Mouse (Mus musculus) stomach, embryonic 14.5 days (tissue): Measurements from ENCODE around the gene Slc43a3. TPM values are rescaled to one million over a fixed set of nuclear protein-coding genes. Genes with fewer than 3 reads are reported as not detected.

Experiments
- ATAC-seq: fragments of 200-750 bp; cut with Nextera tagmentation; 2 replicates; pipeline ENCODE4 v1.8.0; 2017; ENCODE audit warnings: low read depth, moderate TSS enrichment; ENCODE audit not compliant: insufficient number of reproducible peaks, insufficient read depth, low FRiP score
- H3K27ac ChIP-seq: fragments of 300-500 bp; sonication (generic); 2 replicates; pipeline ENCODE4 v1.5.1; 2014; ENCODE audit warnings: mild to moderate bottlenecking, low read length, moderate library complexity, mixed read lengths
- H3K27me3 ChIP-seq: fragments of 300-500 bp; sonication (generic); 2 replicates; pipeline ENCODE4 v1.6.1; 2014; ENCODE audit warnings: low read length, control low read depth, mixed read lengths; ENCODE audit not compliant: control insufficient read depth, insufficient read depth
- H3K36me3 ChIP-seq: fragments of 300-500 bp; sonication (generic); 2 replicates; pipeline ENCODE4 v1.6.1; 2014; ENCODE audit warnings: mild to moderate bottlenecking, control low read depth, low read length, moderate library complexity, mixed read lengths; ENCODE audit not compliant: control insufficient read depth, insufficient read depth
- H3K4me1 ChIP-seq: fragments of 300-500 bp; sonication (generic); 2 replicates; pipeline ENCODE4 v1.6.1; 2014; ENCODE audit warnings: low read length, control low read depth, mixed read lengths; ENCODE audit not compliant: control insufficient read depth, insufficient read depth
- H3K4me2 ChIP-seq: fragments of 300-500 bp; sonication (generic); replicated peaks from 2 replicates; pipeline ENCODE4 v1.6.1; 2014; ENCODE audit warnings: low read depth, low read length, control low read depth
- H3K4me3 ChIP-seq: fragments of 300-500 bp; sonication (generic); 2 replicates; pipeline ENCODE4 v1.5.1; 2014; ENCODE audit warnings: low read depth, low read length, control low read depth
- H3K9ac ChIP-seq: fragments of 300-500 bp; sonication (generic); replicated peaks from 2 replicates; pipeline ENCODE4 v1.6.1; 2014; ENCODE audit warnings: low read depth, mild to moderate bottlenecking, control low read depth, low read length, moderate library complexity, mixed read lengths
- H3K9me3 ChIP-seq: fragments of 300-500 bp; sonication (generic); 2 replicates; pipeline ENCODE4 v1.6.1; 2016; ENCODE audit warnings: low read depth, low read length, control low read depth; ENCODE audit not compliant: control insufficient read depth
- WGBS: fragments of 180-500 bp; shearing (Covaris S2); extraction: QIAGEN DNeasy Blood & Tissue Kit; methylation state at CpG from one replicate; pipeline ENCODE4 v1.1.7; 2014; 5-methylcytosine and 5-hydroxymethylcytosine counted together
- polyA plus RNA-seq: library from polyadenylated mRNA; unstranded; fragments of >200 nt; fragmentation: Nextera tagmentation; extraction: Ambion mirVana; gene quantifications from 2 replicates; pipeline ENCODE4 v1.2.1, GENCODE M21; 2014

Slc43a3 gene
- polyA plus RNA-seq, 1 experiment from 2014 or later = 40.4 TPM

DNA sequence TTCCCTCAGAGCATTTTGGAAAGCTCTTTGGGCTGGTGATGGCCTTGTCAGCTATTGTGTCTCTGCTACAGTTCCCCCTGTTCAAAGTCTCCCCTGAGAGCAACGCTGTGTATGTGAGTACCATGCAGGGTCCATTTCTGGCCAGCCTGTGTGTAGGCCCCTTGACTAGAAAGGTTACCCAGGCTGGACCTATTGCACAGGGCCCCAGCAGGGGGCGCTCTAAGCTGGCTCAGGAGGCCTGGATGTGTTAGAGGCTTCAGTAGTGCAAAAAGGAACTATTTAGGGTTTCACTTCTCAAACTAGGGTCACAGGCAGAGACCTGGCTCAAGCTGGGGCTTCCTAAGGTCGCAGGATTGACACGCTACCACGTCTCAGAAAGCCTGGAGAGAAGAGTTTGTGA is 19.9 kb downstream of the Slc43a3 start:
- no peak overlapping the region for H3K27ac ChIP-seq
- H3K4me3 ChIP-seq = no peak overlapping the region
- H3K36me3 ChIP-seq = peaks cover 7% of the 10 kb centered on the region; the same call in 1 of the 2 replicates
- no peak overlapping the region for H3K4me2 ChIP-seq
- H3K9me3 ChIP-seq = no peaks in the 10 kb centered on the region
- no peaks in the 10 kb centered on the region for H3K4me1 ChIP-seq
- WGBS = 53% methylated on average over 5 of the region's 5 CpGs
- 0 out of 2 replicates have a peak, but pooled peaks have one; percentile 34 for ATAC-seq
- no peak overlapping the region for H3K9ac ChIP-seq
- H3K27me3 ChIP-seq = no peaks in the 10 kb centered on the region

DNA sequence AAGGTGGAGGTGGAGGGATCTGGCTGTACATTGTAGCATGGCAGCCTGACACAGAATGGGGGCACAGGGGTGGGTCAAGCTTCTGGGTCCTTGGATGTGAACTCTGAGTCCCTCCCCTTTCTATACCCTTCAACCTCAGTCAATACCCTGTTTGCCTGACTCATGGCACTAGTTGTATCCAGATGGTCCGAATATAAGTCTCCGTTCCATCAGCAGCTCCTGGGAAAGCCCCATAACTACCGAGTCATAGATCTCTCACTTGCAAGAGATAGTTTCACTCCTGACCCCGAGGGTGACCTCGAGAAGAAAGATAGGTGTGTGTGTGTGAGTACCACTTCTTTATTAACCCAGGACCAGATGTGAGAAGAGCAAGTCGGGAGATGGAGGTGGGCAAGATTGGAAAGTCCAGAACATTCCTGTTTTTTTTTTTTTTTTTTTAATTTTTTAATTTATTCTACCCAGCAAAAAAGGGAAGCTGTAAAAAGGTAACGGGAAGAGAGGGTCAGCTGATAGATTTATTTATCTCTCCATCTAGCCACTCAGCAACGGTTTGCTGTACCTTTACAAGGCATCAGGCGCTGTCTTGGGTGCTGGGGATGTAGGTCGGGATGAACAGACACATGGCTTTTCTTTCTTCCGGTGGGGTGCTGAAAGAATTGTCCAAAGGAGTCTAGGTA is 22.3 kb downstream of the Slc43a3 start:
- H3K9me3 ChIP-seq = no peaks in the 10 kb centered on the region
- no peak overlapping the region for H3K4me2 ChIP-seq
- no peak overlapping the region for H3K27ac ChIP-seq
- no peak overlapping the region for H3K9ac ChIP-seq
- no peak overlapping the region for H3K4me3 ChIP-seq
- no peaks in the 10 kb centered on the region for H3K27me3 ChIP-seq
- no peaks in the 10 kb centered on the region for H3K4me1 ChIP-seq
- ATAC-seq = no peak
- WGBS = 89% methylated on average over 11 of the region's 11 CpGs
- H3K36me3 ChIP-seq = peaks cover 7% of the 10 kb centered on the region; the same call in 1 of the 2 replicates

DNA sequence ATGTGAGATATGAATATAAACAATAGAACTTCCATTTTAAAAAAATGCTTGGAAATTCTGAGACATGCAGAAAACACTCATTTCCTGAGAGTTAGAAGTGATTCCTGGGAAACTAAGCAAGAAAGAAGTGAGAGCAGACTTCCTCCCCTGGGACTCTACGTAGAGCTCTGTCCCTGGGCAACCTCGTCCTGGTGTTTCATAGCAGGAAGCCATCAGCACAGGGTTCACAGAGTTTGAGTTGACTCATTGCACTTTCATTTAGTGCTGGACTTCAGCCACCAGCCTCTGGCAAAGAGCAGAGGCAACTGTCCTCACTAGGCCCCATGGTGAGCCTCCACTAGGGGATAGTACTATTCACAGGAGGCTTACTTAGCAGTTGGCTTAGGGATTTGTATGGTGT is 24.9 kb downstream of the Slc43a3 start:
- WGBS = 66% methylated on average over 2 of the region's 2 CpGs
- H3K4me3 ChIP-seq = no peak overlapping the region
- H3K4me2 ChIP-seq = no peak overlapping the region
- H3K9ac ChIP-seq = no peak overlapping the region
- H3K27me3 ChIP-seq = no peaks in the 10 kb centered on the region
- no peak for ATAC-seq
- H3K27ac ChIP-seq = no peak overlapping the region
- no peaks in the 10 kb centered on the region for H3K9me3 ChIP-seq
- peaks cover 3% of the 10 kb centered on the region; the same call in 1 of the 2 replicates for H3K36me3 ChIP-seq
- no peaks in the 10 kb centered on the region for H3K4me1 ChIP-seq

DNA sequence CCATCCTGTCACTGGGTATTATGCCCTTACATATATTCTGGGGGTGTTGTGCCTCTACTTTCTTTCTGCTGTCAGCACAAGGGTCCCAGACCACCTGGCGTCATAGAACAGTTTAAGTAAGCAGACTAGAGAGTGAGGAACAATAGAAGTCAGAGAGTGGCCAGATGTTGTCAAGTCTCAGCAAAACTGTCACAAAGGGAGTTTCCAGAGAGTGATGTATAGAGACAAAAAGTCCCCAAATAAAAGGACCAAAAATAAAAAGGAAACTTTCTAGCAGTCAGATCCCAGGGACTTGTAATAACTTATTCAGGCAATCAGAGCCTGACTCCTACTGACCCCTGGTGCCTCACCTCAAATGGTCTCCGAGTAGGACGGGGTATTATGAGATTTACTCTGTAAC is 25.5 kb downstream of the Slc43a3 start:
- ATAC-seq = no peak
- WGBS = 72% methylated on average over 3 of the region's 3 CpGs
- Histone ChIP-seq H3K9me3 (no peaks in the 10 kb centered on the region), H3K4me3 (no peak overlapping the region), H3K4me2 (no peak overlapping the region), H3K27ac (no peak overlapping the region), H3K27me3 (no peaks in the 10 kb centered on the region), H3K9ac (no peak overlapping the region), H3K4me1 (no peaks in the 10 kb centered on the region), H3K36me3 (peaks cover 3% of the 10 kb centered on the region; the same call in 1 of the 2 replicates)

DNA sequence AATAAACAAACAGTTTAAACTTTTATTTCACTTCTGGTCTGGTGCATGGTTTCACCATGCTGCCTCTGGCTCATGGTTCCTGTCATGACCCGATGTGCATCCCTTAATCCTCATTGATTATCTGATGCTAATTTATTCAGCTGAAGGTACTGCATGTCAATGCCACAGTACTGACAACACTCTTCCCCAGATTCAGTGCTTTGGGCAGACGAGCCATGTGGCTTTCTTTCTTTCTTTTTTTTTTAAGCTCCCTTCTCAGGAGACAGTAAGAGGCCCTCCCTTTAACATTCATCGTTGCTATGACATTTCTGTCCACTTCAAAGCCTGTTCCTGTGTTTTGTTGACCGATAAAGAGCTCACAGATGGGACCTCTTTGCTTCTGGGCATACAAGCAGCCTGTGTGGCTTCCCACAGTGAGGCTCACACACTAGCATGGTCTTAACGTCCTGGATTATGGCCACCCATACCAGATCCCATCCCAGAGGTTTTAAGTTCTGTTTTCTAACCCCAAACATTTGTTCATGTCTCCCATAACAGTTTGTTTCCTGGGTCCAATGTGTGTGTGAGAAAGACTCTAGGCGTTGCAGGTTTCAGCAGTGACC is 26.6 kb downstream of the Slc43a3 start:
- Histone ChIP-seq H3K27me3 (no peaks in the 10 kb centered on the region), H3K27ac (no peak overlapping the region), H3K4me2 (no peak overlapping the region), H3K4me1 (no peaks in the 10 kb centered on the region), H3K36me3 (no peaks in the 10 kb centered on the region; the same call in 1 of the 2 replicates), H3K9ac (no peak overlapping the region), H3K9me3 (no peaks in the 10 kb centered on the region), H3K4me3 (no peak overlapping the region)
- 39% methylated on average over 6 of the region's 6 CpGs for WGBS
- no peak for ATAC-seq

DNA sequence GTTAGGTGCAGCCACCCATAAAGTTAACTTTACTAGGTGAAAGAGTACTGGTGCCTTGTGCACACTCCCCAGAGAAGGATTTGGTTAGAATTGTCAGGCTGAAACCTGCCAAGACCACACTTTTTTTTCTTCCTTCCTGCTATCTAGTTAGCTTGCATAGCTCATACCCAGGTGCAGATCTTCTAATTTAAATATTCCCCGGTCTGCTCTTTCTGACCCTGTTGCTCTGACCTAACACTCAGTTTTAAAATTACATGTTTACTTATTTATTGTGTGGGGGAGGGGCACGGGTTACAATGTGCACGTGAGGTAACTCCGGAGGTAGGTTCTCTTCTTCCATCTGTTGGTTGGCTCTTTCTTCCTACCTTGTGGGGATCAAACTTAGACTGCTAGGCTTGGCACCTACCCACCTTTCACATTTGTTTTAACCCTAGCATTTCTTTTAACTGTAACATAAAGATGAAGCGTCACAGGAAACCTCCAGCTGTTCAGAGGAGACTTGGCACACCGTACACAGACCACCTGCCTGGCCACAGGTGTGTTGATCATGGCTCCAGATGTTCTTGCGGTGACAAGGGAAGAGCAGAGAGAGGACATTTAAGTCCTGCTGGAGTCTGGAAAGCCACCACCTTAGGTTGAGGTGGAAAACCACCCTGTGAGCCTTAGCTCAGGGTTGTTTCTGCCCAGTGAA is 27.9 kb downstream of the Slc43a3 start:
- no peaks in the 10 kb centered on the region for H3K27me3 ChIP-seq
- no peak overlapping the region for H3K27ac ChIP-seq
- no peaks in the 10 kb centered on the region for H3K4me1 ChIP-seq
- no peak overlapping the region for H3K9ac ChIP-seq
- H3K4me3 ChIP-seq = no peak overlapping the region
- H3K36me3 ChIP-seq = no peaks in the 10 kb centered on the region
- no peak overlapping the region for H3K4me2 ChIP-seq
- WGBS = 79% methylated on average over 7 of the region's 7 CpGs
- H3K9me3 ChIP-seq = no peaks in the 10 kb centered on the region
- no peak for ATAC-seq

DNA sequence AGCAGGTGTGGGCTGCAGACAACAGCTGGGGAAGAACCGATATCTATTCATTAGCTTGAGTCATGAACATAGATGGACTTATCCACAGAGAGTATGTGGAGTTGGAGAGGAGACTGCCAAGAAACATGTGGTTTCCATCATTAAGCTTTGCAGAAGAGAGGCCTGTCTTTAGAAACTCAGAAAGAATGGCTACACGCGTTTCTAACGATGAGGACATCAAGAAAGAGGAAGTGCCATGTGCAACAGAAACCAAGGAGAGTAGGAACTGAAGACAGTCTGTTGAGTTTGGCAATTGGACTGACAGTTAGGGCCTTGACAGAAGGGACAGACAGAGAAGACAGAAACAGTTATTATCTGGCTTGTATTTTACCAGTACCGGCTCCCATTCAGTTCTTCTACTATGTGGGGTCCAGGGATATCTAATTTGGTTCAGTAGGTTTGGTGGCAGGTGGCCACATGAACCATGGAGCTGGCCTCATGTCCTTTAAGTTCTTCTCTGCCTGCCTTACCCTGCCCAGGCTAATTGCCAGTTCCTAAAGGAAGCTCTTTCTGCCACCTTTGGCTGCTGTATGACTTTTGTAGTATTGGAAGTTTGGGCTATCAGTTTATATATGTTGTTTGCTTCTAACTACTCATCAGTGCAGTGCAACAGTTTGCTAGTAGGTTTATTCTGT is 31.1 kb downstream of the Slc43a3 start:
- Histone ChIP-seq H3K9ac (no peak overlapping the region), H3K4me1 (no peaks in the 10 kb centered on the region), H3K27me3 (no peaks in the 10 kb centered on the region), H3K36me3 (no peaks in the 10 kb centered on the region), H3K4me2 (no peak overlapping the region), H3K9me3 (no peaks in the 10 kb centered on the region), H3K4me3 (no peak overlapping the region), H3K27ac (no peak overlapping the region)
- 72% methylated on average over 5 of the region's 5 CpGs for WGBS
- ATAC-seq = no peak

DNA sequence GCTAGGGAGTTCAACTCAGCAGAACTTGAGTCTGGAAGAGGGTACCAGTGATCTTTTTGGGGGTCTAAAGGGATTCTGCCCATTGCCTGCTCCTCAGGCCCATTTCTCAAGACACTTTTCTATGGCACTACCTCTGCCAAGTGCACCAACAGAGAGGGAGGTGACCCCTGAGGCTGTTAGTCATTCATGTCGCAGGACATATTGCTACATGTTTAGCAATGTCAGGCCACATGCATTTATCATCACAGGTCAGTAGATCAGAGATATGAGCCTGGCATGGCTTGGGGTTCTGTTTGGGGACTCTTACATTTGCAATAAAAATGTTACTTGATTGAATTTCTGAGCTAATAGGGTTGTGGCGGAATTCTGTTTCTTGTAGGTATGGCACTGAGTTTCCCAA is 39.2 kb downstream of the Slc43a3 start:
- H3K27me3 ChIP-seq = no peaks in the 10 kb centered on the region
- H3K4me3 ChIP-seq = no peak overlapping the region
- no peak overlapping the region for H3K4me2 ChIP-seq
- no peak overlapping the region for H3K9ac ChIP-seq
- H3K36me3 ChIP-seq = no peaks in the 10 kb centered on the region
- H3K9me3 ChIP-seq = no peaks in the 10 kb centered on the region
- no peak for ATAC-seq
- no peaks in the 10 kb centered on the region for H3K4me1 ChIP-seq
- 81% methylated on average over 2 of the region's 2 CpGs for WGBS
- H3K27ac ChIP-seq = no peak overlapping the region
